Mouse (Mus musculus): ENCODE measurements around the gene Unc5a. TPM values are rescaled to one million over a fixed set of nuclear protein-coding genes. Genes with fewer than 3 reads are reported as not detected.

Unc5a gene
- polyA plus RNA-seq, 1 experiment from 2014 or later = 5.0 TPM

GRCm38 (mm10) chr13:54983614-54984013, 34.4 kb downstream of the Unc5a start:
- H3K27ac ChIP-seq = no peak overlapping the region
- WGBS = 45% methylated on average over 2 of the region's 2 CpGs
- no peaks in the 10 kb centered on the region for H3K36me3 ChIP-seq
- H3K4me2 ChIP-seq = no peak overlapping the region
- no peak for ATAC-seq (ENCODE audit: borderline replicate concordance, extremely low read depth, low FRiP score, low TSS enrichment)
- H3K9ac ChIP-seq = no peak overlapping the region
- peaks cover 11% of the 10 kb centered on the region for H3K4me1 ChIP-seq
- H3K4me3 ChIP-seq = no peak overlapping the region
- H3K27me3 ChIP-seq = no peaks in the 10 kb centered on the region
- no peaks in the 10 kb centered on the region for H3K9me3 ChIP-seq

- 74% methylated on average over 9 of the region's 9 CpGs for WGBS
- ATAC-seq (ENCODE audit: borderline replicate concordance, extremely low read depth, low FRiP score, low TSS enrichment) = no peak
- Histone ChIP-seq H3K4me3 (no peak overlapping the region), H3K4me1 (peaks cover 5% of the 10 kb centered on the region), H3K36me3 (no peaks in the 10 kb centered on the region), H3K4me2 (no peak overlapping the region), H3K27ac (no peak overlapping the region), H3K27me3 (no peaks in the 10 kb centered on the region), H3K9ac (no peak overlapping the region), H3K9me3 (no peaks in the 10 kb centered on the region)
These were observed 38.2 kb downstream of the Unc5a start for GRCm38 (mm10) chr13:54987405-54987804.

GRCm38 (mm10) chr13:54988181-54988760, 39.1 kb downstream of the Unc5a start:
- no peak for ATAC-seq (ENCODE audit: borderline replicate concordance, extremely low read depth, low FRiP score, low TSS enrichment)
- Histone ChIP-seq H3K9me3 (no peaks in the 10 kb centered on the region), H3K4me3 (no peak overlapping the region), H3K27ac (no peak overlapping the region), H3K4me2 (no peak overlapping the region), H3K36me3 (no peaks in the 10 kb centered on the region), H3K27me3 (no peaks in the 10 kb centered on the region), H3K4me1 (peaks cover 5% of the 10 kb centered on the region), H3K9ac (no peak overlapping the region)
- 35% methylated on average over 7 of the region's 7 CpGs for WGBS

GRCm38 (mm10) chr13:54992215-54992614, 43.0 kb downstream of the Unc5a start:
- H3K4me2 ChIP-seq = no peak overlapping the region
- no peak overlapping the region for H3K9ac ChIP-seq
- H3K27ac ChIP-seq = no peak overlapping the region
- H3K4me1 ChIP-seq = peaks cover 5% of the 10 kb centered on the region
- H3K4me3 ChIP-seq = no peak overlapping the region
- no peaks in the 10 kb centered on the region for H3K9me3 ChIP-seq
- WGBS = 85% methylated on average over 7 of the region's 7 CpGs
- H3K36me3 ChIP-seq = no peaks in the 10 kb centered on the region
- no peak for ATAC-seq (ENCODE audit: borderline replicate concordance, extremely low read depth, low FRiP score, low TSS enrichment)
- H3K27me3 ChIP-seq = no peaks in the 10 kb centered on the region

GRCm38 (mm10) chr13:54994576-54994975, 45.4 kb downstream of the Unc5a start:
- WGBS = 23% methylated on average over 4 of the region's 4 CpGs

GRCm38 (mm10) chr13:54995161-54995560, 46.0 kb downstream of the Unc5a start:
- no peak overlapping the region for H3K9ac ChIP-seq
- H3K4me2 ChIP-seq = no peak overlapping the region
- H3K27me3 ChIP-seq = no peaks in the 10 kb centered on the region
- ATAC-seq (ENCODE audit: borderline replicate concordance, extremely low read depth, low FRiP score, low TSS enrichment) = no peak
- 53% methylated on average over 6 of the region's 6 CpGs for WGBS
- H3K4me1 ChIP-seq = no peaks in the 10 kb centered on the region
- no peaks in the 10 kb centered on the region for H3K36me3 ChIP-seq
- no peaks in the 10 kb centered on the region for H3K9me3 ChIP-seq
- H3K27ac ChIP-seq = no peak overlapping the region
- H3K4me3 ChIP-seq = no peak overlapping the region

More at GRCm38 (mm10) chr13:54994576-54994975, 45.4 kb downstream of the Unc5a start:
- no peak for ATAC-seq (ENCODE audit: borderline replicate concordance, extremely low read depth, low FRiP score, low TSS enrichment)
- H3K9me3 ChIP-seq = no peaks in the 10 kb centered on the region
- H3K9ac ChIP-seq = no peak overlapping the region
- H3K4me1 ChIP-seq = no peaks in the 10 kb centered on the region
- no peaks in the 10 kb centered on the region for H3K36me3 ChIP-seq
- H3K4me2 ChIP-seq = no peak overlapping the region
- no peak overlapping the region for H3K4me3 ChIP-seq
- H3K27ac ChIP-seq = no peak overlapping the region
- H3K27me3 ChIP-seq = no peaks in the 10 kb centered on the region

GRCm38 (mm10) chr13:54997568-54997967, 48.4 kb downstream of the Unc5a start:
- Histone ChIP-seq H3K4me3 (no peak overlapping the region), H3K36me3 (no peaks in the 10 kb centered on the region), H3K4me2 (no peak overlapping the region), H3K27me3 (no peaks in the 10 kb centered on the region), H3K9ac (no peak overlapping the region), H3K9me3 (no peaks in the 10 kb centered on the region), H3K27ac (no peak overlapping the region), H3K4me1 (no peaks in the 10 kb centered on the region)
- no peak for ATAC-seq (ENCODE audit: borderline replicate concordance, extremely low read depth, low FRiP score, low TSS enrichment)
- WGBS = 87% methylated on average over 8 of the region's 8 CpGs

GRCm38 (mm10) chr13:55000433-55000832, 51.2 kb downstream of the Unc5a start:
- no peaks in the 10 kb centered on the region for H3K36me3 ChIP-seq
- H3K27me3 ChIP-seq = no peaks in the 10 kb centered on the region
- peaks cover 12% of the 10 kb centered on the region for H3K4me1 ChIP-seq
- ATAC-seq (ENCODE audit: borderline replicate concordance, extremely low read depth, low FRiP score, low TSS enrichment) = no peak
- H3K9ac ChIP-seq = no peak overlapping the region
- 75% methylated on average over 10 of the region's 10 CpGs for WGBS
- H3K4me3 ChIP-seq = no peak overlapping the region
- H3K4me2 ChIP-seq = no peak overlapping the region
- H3K9me3 ChIP-seq = no peaks in the 10 kb centered on the region
- no peak overlapping the region for H3K27ac ChIP-seq

- H3K27ac ChIP-seq = no peak overlapping the region
- no peak overlapping the region for H3K9ac ChIP-seq
- H3K4me2 ChIP-seq = no peak overlapping the region
- no peak overlapping the region for H3K4me3 ChIP-seq
- peaks cover 22% of the 10 kb centered on the region for H3K4me1 ChIP-seq
- H3K36me3 ChIP-seq = no peaks in the 10 kb centered on the region
- 72% methylated on average over 10 of the region's 10 CpGs for WGBS
- ATAC-seq (ENCODE audit: borderline replicate concordance, extremely low read depth, low FRiP score, low TSS enrichment) = no peak
- no peaks in the 10 kb centered on the region for H3K27me3 ChIP-seq
- H3K9me3 ChIP-seq = no peaks in the 10 kb centered on the region
These were observed 52.9 kb downstream of the Unc5a start for GRCm38 (mm10) chr13:55002090-55002489.

DNA sequence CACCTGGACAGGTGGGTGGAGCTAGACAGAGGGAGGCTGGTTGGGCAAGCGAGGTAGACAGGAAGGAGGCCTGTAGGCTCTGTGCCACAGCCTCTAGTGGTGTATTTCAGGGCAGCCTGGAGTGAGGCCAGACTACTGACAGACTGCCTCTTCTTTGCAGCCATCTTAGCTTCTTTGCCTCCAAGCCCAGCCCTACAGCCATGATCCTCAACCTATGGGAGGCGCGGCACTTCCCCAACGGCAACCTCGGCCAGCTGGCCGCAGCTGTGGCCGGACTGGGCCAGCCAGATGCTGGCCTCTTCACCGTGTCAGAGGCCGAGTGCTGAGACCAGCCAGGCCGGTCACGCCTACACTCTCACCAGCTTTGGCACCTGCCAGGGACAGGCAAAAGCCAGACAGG, 55.4 kb downstream of the Unc5a start:
- no peaks in the 10 kb centered on the region for H3K9me3 ChIP-seq
- H3K4me3 ChIP-seq = no peak overlapping the region
- ATAC-seq (ENCODE audit: borderline replicate concordance, extremely low read depth, low FRiP score, low TSS enrichment) = peak; percentile 47; the same call in 1 of the 2 replicates
- WGBS = 39% methylated on average over 11 of the region's 11 CpGs
- H3K36me3 ChIP-seq = no peaks in the 10 kb centered on the region
- peak overlapping the region; percentile 68 for H3K27ac ChIP-seq
- H3K9ac ChIP-seq = no peak overlapping the region
- H3K4me1 ChIP-seq = peaks cover 22% of the 10 kb centered on the region
- H3K4me2 ChIP-seq = no peak overlapping the region
- H3K27me3 ChIP-seq = no peaks in the 10 kb centered on the region

DNA sequence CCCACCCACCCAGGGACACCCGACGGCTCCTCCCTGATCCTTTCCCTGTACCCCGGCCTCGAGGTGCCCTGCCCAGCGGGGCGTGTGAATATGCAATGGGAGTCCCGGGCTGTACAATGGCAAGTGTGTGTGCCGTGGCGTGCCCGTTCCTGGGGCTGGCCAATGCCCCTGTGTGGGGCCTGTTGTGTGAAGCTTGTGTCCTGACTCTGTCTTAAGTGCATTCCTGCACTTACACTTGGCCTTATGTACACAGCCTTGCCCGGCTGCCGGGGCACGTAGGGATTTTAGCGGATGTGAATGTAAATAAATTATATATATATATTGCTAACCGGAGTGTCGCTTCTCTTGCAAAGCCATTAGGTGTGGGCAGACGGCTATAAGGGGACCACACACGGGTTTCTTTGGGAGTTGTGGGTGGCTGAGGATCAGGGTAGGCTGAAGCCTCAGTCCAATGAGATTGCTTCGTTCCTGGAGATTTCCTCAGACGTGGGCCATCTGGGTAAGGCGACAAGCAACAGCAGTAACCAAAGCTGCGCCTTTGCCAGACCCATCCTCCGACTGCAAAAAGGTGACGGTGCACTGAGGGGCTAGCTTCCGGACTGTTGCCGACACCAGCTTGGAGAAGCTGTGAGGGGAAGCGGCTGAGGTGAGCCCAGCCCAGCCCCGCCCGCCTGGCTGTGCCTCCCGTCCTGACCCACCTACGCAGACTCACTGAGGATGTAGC, 56.6 kb downstream of the Unc5a start:
- H3K4me1 ChIP-seq = peaks cover 22% of the 10 kb centered on the region
- no peaks in the 10 kb centered on the region for H3K27me3 ChIP-seq
- peak overlapping the region; percentile 37 for H3K4me2 ChIP-seq
- 22% methylated on average over 31 of the region's 31 CpGs for WGBS
- peak overlapping the region; percentile 68 for H3K27ac ChIP-seq
- H3K9me3 ChIP-seq = no peaks in the 10 kb centered on the region
- H3K36me3 ChIP-seq = no peaks in the 10 kb centered on the region
- ATAC-seq (ENCODE audit: borderline replicate concordance, extremely low read depth, low FRiP score, low TSS enrichment) = peak; percentile 59; the same call in 1 of the 2 replicates
- H3K4me3 ChIP-seq = no peak overlapping the region
- no peak overlapping the region for H3K9ac ChIP-seq

DNA sequence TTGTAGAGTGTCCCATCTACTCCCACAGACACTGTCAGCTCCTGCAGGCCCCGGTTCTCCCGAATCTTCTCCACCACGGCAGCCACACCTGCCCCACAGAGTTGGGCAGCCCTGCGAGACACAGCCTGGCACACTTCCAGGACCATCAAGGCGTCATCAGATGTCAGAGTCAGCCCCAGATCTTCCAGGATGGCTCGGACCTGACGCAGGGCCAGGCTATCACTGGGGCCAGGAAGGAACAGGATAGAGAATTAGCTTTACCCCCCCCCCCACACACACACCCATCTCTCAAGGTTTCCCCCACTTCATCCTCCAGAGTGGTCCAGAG, 57.2 kb downstream of the Unc5a start:
- WGBS = 38% methylated on average over 7 of the region's 7 CpGs
- Histone ChIP-seq H3K9ac (no peak overlapping the region), H3K27ac (peak overlapping the region; percentile 68), H3K4me1 (peaks cover 22% of the 10 kb centered on the region), H3K36me3 (no peaks in the 10 kb centered on the region), H3K9me3 (no peaks in the 10 kb centered on the region), H3K27me3 (no peaks in the 10 kb centered on the region), H3K4me3 (no peak overlapping the region), H3K4me2 (peak overlapping the region; percentile 37)
- ATAC-seq (ENCODE audit: borderline replicate concordance, extremely low read depth, low FRiP score, low TSS enrichment) = no peak
